In the genomic region with DNA sequence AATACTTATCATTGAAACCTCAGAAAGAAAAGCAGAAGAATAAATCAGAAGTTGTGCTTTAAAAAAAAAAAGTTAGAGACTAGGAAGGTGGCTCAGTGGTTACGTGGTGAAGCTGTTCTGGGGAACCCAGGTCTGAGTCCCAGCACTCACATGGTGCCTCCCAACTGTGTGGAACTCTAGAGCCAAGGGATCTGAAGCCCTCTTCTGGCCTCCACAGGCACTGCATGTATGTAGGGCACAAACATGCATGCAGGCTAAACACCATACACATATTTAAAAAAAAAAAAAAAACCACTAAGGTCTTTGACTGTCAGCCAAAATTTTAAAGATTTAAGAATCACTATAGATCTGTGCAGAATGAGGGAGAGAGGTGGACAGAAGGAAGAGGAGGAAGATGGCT, we compare ENCODE assay signal across 15 mouse cellular contexts. TPM values are rescaled to one million over a fixed set of nuclear protein-coding genes. Genes with fewer than 3 reads are reported as not detected.
A peak's percentile ranks its signal among the peaks of the same experiment; 100 is the strongest.
DNase-seq lines count a peak whose midpoint lies in the region; ATAC-seq and TF ChIP-seq lines count a peak whose summit lies in the region.
"Had no signal": no experiment of that assay in that cellular context is flagged by ENCODE, and none has a peak within 500 bp of the region (broad histone marks: within the 10 kb centered on the region; RNA-seq: fewer than 3 reads in every experiment).

No protein-coding gene starts in this region.

- no peak for TF ChIP-seq POLR2A in CH12.LX (IDR thresholded peaks at IDR 0.05; ENCODE audit: low read depth, low read length)

- no peaks in the 10 kb centered on the region for H3K9me3 ChIP-seq in kidney, postnatal 0 days (replicated peaks; ENCODE audit: low read length)
- H3K9me3 ChIP-seq in CH12.LX (replicated peaks; ENCODE audit: low read length) = peaks cover 12% of the 10 kb centered on the region
- H3K9me3 ChIP-seq: embryonic facial prominence, embryonic 13.5 days; liver, embryonic 15.5 days; midbrain, embryonic 12.5 days had no signal

- TF ChIP-seq CTCF in kidney, postnatal 0 days (IDR thresholded peaks at IDR 0.05; ENCODE audit: low read depth) = peak; percentile 44
- peak in 1 of 2 experiments; percentile 40; a peak in 2 of 4 replicates for TF ChIP-seq CTCF in CH12.LX (conservative IDR thresholded peaks at IDR 0.05 in 1 of 2, IDR thresholded peaks at IDR 0.05 in 1 of 2; ENCODE audit: low read depth in 2 of 2, low read length in 2 of 2)

- in situ Hi-C loops in CH12.LX (cut with MboI; ENCODE audit: low pct_ligation_motif_present, low pct_unique_long_range_greater_than_20kb, low sequenced_read_pairs) = no loop called here

- H3K27ac ChIP-seq in kidney, postnatal 0 days = no peak overlapping the region
- H3K27ac ChIP-seq in CH12.LX (ENCODE audit: insufficient read depth, low read depth) = no peak overlapping the region
- H3K27ac ChIP-seq: embryonic facial prominence, embryonic 13.5 days; hindbrain, embryonic 10.5 days; liver, embryonic 15.5 days; midbrain, embryonic 12.5 days had no signal

- no peaks in the 10 kb centered on the region for H3K27me3 ChIP-seq in kidney, postnatal 0 days (ENCODE audit: insufficient read depth, low read length)
- no peaks in the 10 kb centered on the region for H3K27me3 ChIP-seq in CH12.LX (replicated peaks)
- H3K27me3 ChIP-seq: embryonic facial prominence, embryonic 13.5 days; liver, embryonic 15.5 days; midbrain, embryonic 12.5 days had no signal

- no peak overlapping the region for H3K4me2 ChIP-seq in kidney, postnatal 0 days (ENCODE audit: low read length)
- no peak overlapping the region for H3K4me2 ChIP-seq in CH12.LX (ENCODE audit: insufficient read depth, low read depth, poor library complexity, severe bottlenecking)
- H3K4me2 ChIP-seq: embryonic facial prominence, embryonic 13.5 days; liver, embryonic 15.5 days; midbrain, embryonic 12.5 days had no signal

- dilution Hi-C loops in CH12.LX (cut with MboI; ENCODE audit: extremely low pct_ligation_motif_present, extremely low pct_unique_long_range_greater_than_20kb, low sequenced_read_pairs) = no loop called here

- no peak overlapping the region for H3K9ac ChIP-seq in kidney, postnatal 0 days (ENCODE audit: low read depth, low read length)
- no peak overlapping the region for H3K9ac ChIP-seq in CH12.LX (ENCODE audit: insufficient read depth, low read depth)
- H3K9ac ChIP-seq: embryonic facial prominence, embryonic 13.5 days; liver, embryonic 15.5 days; midbrain, embryonic 12.5 days had no signal

- H3K4me3 ChIP-seq in kidney, postnatal 0 days (replicated peaks; ENCODE audit: low read depth, low read length) = no peak overlapping the region
- H3K4me3 ChIP-seq in CH12.LX (replicated peaks in 1 of 3; ENCODE audit: low read depth in 2 of 3, low read length in 2 of 3, poor library complexity in 1 of 3) = no peak overlapping the region
- H3K4me3 ChIP-seq: embryonic facial prominence, embryonic 13.5 days; hindbrain, embryonic 10.5 days; liver, embryonic 15.5 days; midbrain, embryonic 12.5 days had no signal

- no peaks in the 10 kb centered on the region for H3K4me1 ChIP-seq in kidney, postnatal 0 days (replicated peaks; ENCODE audit: insufficient read depth, low read length)
- peaks cover 22 to 68% of the 10 kb centered on the region in 2 experiments for H3K4me1 ChIP-seq in CH12.LX (ENCODE audit: control insufficient read depth in 1 of 2, insufficient read depth in 2 of 2)
- H3K4me1 ChIP-seq: liver, embryonic 15.5 days had no signal

- H3K79me2 ChIP-seq in CH12.LX (replicated peaks; ENCODE audit: control insufficient read depth, extremely low read depth, insufficient read depth, poor library complexity, severe bottlenecking) = peaks cover 64% of the 10 kb centered on the region

- no peak for ATAC-seq in kidney, postnatal 0 days (replicated peaks; ENCODE audit: low FRiP score, low read depth)
- no peak; the same call in 1 of the 2 replicates for ATAC-seq in erythroid progenitor cell, adult 5-6 weeks (replicated peaks; ENCODE audit: low FRiP score, poor library complexity, severe bottlenecking)

- H3K36me3 ChIP-seq in kidney, postnatal 0 days (ENCODE audit: insufficient read depth, low read length) = no peaks in the 10 kb centered on the region
- H3K36me3 ChIP-seq in CH12.LX (replicated peaks in 1 of 2; ENCODE audit: control insufficient read depth in 1 of 2, insufficient read depth in 1 of 2, low read length in 1 of 2) = peaks cover 0 to 27% of the 10 kb centered on the region in 2 experiments
- H3K36me3 ChIP-seq: liver, embryonic 15.5 days; midbrain, embryonic 12.5 days had no signal

- DNase-seq in kidney, postnatal 0 days (ENCODE audit: low spot score) = no peak
- DNase-seq in kidney, adult 11 months = no peak
- DNase-seq in 3T3-L1 (ENCODE audit: low read depth, low spot score) (peak; percentile 20), CH12.LX (ENCODE audit: extremely low read depth) (no peak)
- DNase-seq in induced T-regulatory cell, adult 2 months (ENCODE audit: low read depth) = peak; percentile 48
- no peak for DNase-seq in kidney, adult 8-10 months
- DNase-seq: adrenal gland, postnatal 36 days; cerebellum, adult 9-10 months; kidney, postnatal 14 days; right cerebral cortex, postnatal 14 days had no signal

- 97% methylated on average over 1 of the region's 1 CpGs for WGBS in kidney, postnatal 0 days

- no peak for TF ChIP-seq EP300 in CH12.LX (IDR thresholded peaks at IDR 0.05; ENCODE audit: low read length)

- peak; percentile 32 for TF ChIP-seq RAD21 in CH12.LX (IDR thresholded peaks at IDR 0.05; ENCODE audit: low read depth, low read length)

TF ChIP-seq in CH12.LX, 34 proteins besides CTCF, POLR2A, EP300 and RAD21:
- no peak for TF ChIP-seq SIN3A (IDR thresholded peaks at IDR 0.05; ENCODE audit: low read length)
- no peak for TF ChIP-seq POLR2AphosphoS2 (IDR thresholded peaks at IDR 0.05; ENCODE audit: low read depth, low read length)
- no peak for TF ChIP-seq MEF2A (IDR thresholded peaks at IDR 0.05; ENCODE audit: borderline replicate concordance, low read depth, low read length)
- TF ChIP-seq SMC3 (IDR thresholded peaks at IDR 0.05; ENCODE audit: low read depth, low read length) = peak; percentile 25
- TF ChIP-seq ZMIZ1 (IDR thresholded peaks at IDR 0.05; ENCODE audit: low read depth, low read length) = no peak
- TF ChIP-seq ELF1 (IDR thresholded peaks at IDR 0.05; ENCODE audit: low read depth, low read length) = no peak

RNA-seq across cellular contexts. Expression of a gene that starts 20.4 kb away (rescaled TPM):
- 8.7 and 8.8 TPM in 2 replicates for polyA plus RNA-seq in kidney, postnatal 0 days (2015; fragmentation: Nextera tagmentation; extraction: Ambion mirVana)
- total RNA-seq in CH12.LX (2012; rRNA removed) (16.7 and 17.2 TPM in 2 replicates), CH12.LX (2014; rRNA removed) (6.1 and 6.9 TPM in 2 replicates)
- polyA plus RNA-seq in CH12.LX (2012; ENCODE audit: insufficient read length, low read depth) = 12.2 and 12.8 TPM in 2 replicates
- 10.8 and 13.4 TPM in 2 replicates for total RNA-seq in erythroid progenitor cell, adult 5-6 weeks (2015; ENCODE audit: low replicate concordance)
- 11.6 and 13.9 TPM in 2 replicates for total RNA-seq in erythroid progenitor cell, adult 5-6 weeks (2017; ENCODE audit: low replicate concordance)

Comparison
In these comparisons a context has a peak if more than half of its experiments do, and no peak if none do; other contexts are left out.
1. DNase-seq: peak in 3T3-L1 (single experiment) and induced T-regulatory cell, adult 2 months (single experiment); none in kidney, postnatal 0 days (single experiment), kidney, adult 11 months (single experiment), CH12.LX (single experiment) and kidney, adult 8-10 months (0 of 2).